Mouse (Mus musculus) embryonic facial prominence, embryonic 14.5 days (tissue): Measurements from ENCODE around the gene Ctsq. TPM values are rescaled to one million over a fixed set of nuclear protein-coding genes. Genes with fewer than 3 reads are reported as not detected.
"Not testable (repeated sequence)": the region's sequence is repeated elsewhere in the genome, so short reads cannot be mapped to it uniquely, and the experiment has no call there.

Experiments used
- ATAC-seq: fragments of 200-750 bp; cut with Nextera tagmentation; 2 replicates; pipeline ENCODE4 v1.8.0; 2017; ENCODE audit warnings: low read depth, moderate number of reproducible peaks, moderate TSS enrichment
- DNase-seq: peaks from one replicate; pipeline ENCODE4 v3.0.0-alpha.2; 2015; ENCODE audit warnings: low spot score
- H3K27ac ChIP-seq: fragments of 300-500 bp; sonication (generic); replicated peaks from 2 replicates; pipeline ENCODE4 v1.5.1; 2014; ENCODE audit warnings: low read depth, mild to moderate bottlenecking, low read length, moderate library complexity
- H3K27me3 ChIP-seq: fragments of 300-500 bp; sonication (generic); replicated peaks from 2 replicates; pipeline ENCODE4 v1.6.1; 2014; ENCODE audit warnings: low read length; ENCODE audit not compliant: control insufficient read depth, insufficient read depth
- H3K36me3 ChIP-seq: fragments of 300-500 bp; sonication (generic); 2 replicates; pipeline ENCODE4 v1.6.1; 2014; ENCODE audit warnings: low read length, mixed read lengths; ENCODE audit not compliant: control insufficient read depth, insufficient read depth
- H3K4me1 ChIP-seq: fragments of 300-500 bp; sonication (generic); 2 replicates; pipeline ENCODE4 v1.6.1; 2014; ENCODE audit warnings: antibody characterized with exemption, low read length; ENCODE audit not compliant: control insufficient read depth, insufficient read depth
- H3K4me2 ChIP-seq: fragments of 300-500 bp; sonication (generic); 2 replicates; pipeline ENCODE4 v1.6.1; 2014; ENCODE audit warnings: low read depth, mild to moderate bottlenecking, low read length, moderate library complexity, mixed read lengths
- H3K4me3 ChIP-seq: fragments of 300-500 bp; sonication (generic); 2 replicates; pipeline ENCODE4 v1.5.1; 2014; ENCODE audit warnings: low read depth, mild to moderate bottlenecking, low read length
- H3K9ac ChIP-seq: fragments of 300-500 bp; sonication (generic); 2 replicates; pipeline ENCODE4 v1.6.1; 2014; ENCODE audit warnings: low read depth, mild to moderate bottlenecking, low read length, moderate library complexity, mixed read lengths
- H3K9me3 ChIP-seq: fragments of 300-500 bp; sonication (generic); 2 replicates; pipeline ENCODE4 v1.6.1; 2016; ENCODE audit warnings: low read length; ENCODE audit not compliant: control insufficient read depth
- WGBS: fragments of 180-500 bp; shearing (Covaris S2); extraction: QIAGEN DNeasy Blood & Tissue Kit; methylation state at CpG from one replicate; pipeline ENCODE4 v1.1.7; 2014; 5-methylcytosine and 5-hydroxymethylcytosine counted together
- polyA plus RNA-seq: library from polyadenylated mRNA; unstranded; fragments of >200 nt; fragmentation: Nextera tagmentation; extraction: Ambion mirVana; gene quantifications from 2 replicates; pipeline ENCODE4 v1.2.1, GENCODE M21; 2014

The Ctsq gene
- not detected in 2 replicates for polyA plus RNA-seq

- Histone ChIP-seq H3K9me3 (0 out of 2 replicates have a peak, but pooled peaks cover 13% of the 10 kb centered on the region), H3K4me1 (no peaks in the 10 kb centered on the region), H3K4me3 (no peak within 1 kb of the TSS), H3K4me2 (no peak within 1 kb of the TSS), H3K27me3 (no peaks in the 10 kb centered on the region), H3K36me3 (no peaks in the 10 kb centered on the region), H3K27ac (no peak within 1 kb of the TSS), H3K9ac (no peak within 1 kb of the TSS)
- WGBS: 55% methylated on average over 3 of the region's 3 CpGs
- ATAC-seq (no peak), DNase-seq (no peak)
Observed at GRCm38 (mm10) chr13:61040531-61040930, at the start of gene Ctsq. Gene Ctsq, minus strand, starts transcription at chr13:61040631.

- WGBS: 88% methylated on average over 3 of the region's 3 CpGs
- Histone ChIP-seq H3K4me2 (no peak overlapping the region), H3K9me3 (peaks cover 13% of the 10 kb centered on the region), H3K4me1 (no peaks in the 10 kb centered on the region), H3K4me3 (no peak overlapping the region), H3K27me3 (no peaks in the 10 kb centered on the region), H3K27ac (no peak overlapping the region), H3K9ac (no peak overlapping the region), H3K36me3 (no peaks in the 10 kb centered on the region)
- ATAC-seq (no peak), DNase-seq (no peak)
Observed at GRCm38 (mm10) chr13:61022785-61023184, 17.6 kb downstream of the Ctsq start.

GRCm38 (mm10) chr13:61021844-61022243 is 18.6 kb downstream of the Ctsq start:
- Histone ChIP-seq H3K27me3 (no peaks in the 10 kb centered on the region), H3K9ac (no peak overlapping the region), H3K27ac (no peak overlapping the region), H3K4me1 (no peaks in the 10 kb centered on the region), H3K4me2 (no peak overlapping the region), H3K4me3 (no peak overlapping the region), H3K9me3 (peaks cover 13% of the 10 kb centered on the region), H3K36me3 (no peaks in the 10 kb centered on the region)
- DNase-seq (no peak), ATAC-seq (no peak)
- 84% methylated on average over 5 of the region's 6 CpGs for WGBS

GRCm38 (mm10) chr13:61010171-61010570 is 30.3 kb downstream of the Ctsq start:
- WGBS: 75% methylated on average over 4 of the region's 4 CpGs
- Histone ChIP-seq H3K36me3 (no peaks in the 10 kb centered on the region), H3K9ac (no peak overlapping the region), H3K27me3 (no peaks in the 10 kb centered on the region), H3K4me1 (no peaks in the 10 kb centered on the region), H3K4me3 (no peak overlapping the region), H3K27ac (no peak overlapping the region), H3K4me2 (no peak overlapping the region), H3K9me3 (0 out of 2 replicates have a peak, but pooled peaks cover 13% of the 10 kb centered on the region)
- ATAC-seq (no peak), DNase-seq (no peak)

- Histone ChIP-seq H3K9ac (no peak within 1 kb of the TSS), H3K27me3 (no peaks in the 10 kb centered on the region), H3K36me3 (no peaks in the 10 kb centered on the region), H3K27ac (no peak within 1 kb of the TSS), H3K4me2 (no peak within 1 kb of the TSS), H3K9me3 (0 out of 2 replicates have a peak, but pooled peaks cover 10% of the 10 kb centered on the region), H3K4me1 (no peaks in the 10 kb centered on the region), H3K4me3 (no peak within 1 kb of the TSS)
- ATAC-seq (no peak), DNase-seq (no peak)
- WGBS: 76% methylated on average over 3 of the region's 3 CpGs
Observed at GRCm38 (mm10) chr13:61005859-61006258, 34.6 kb downstream of the Ctsq start, which contains the start of gene Ctsj. Gene Ctsj, minus strand, starts transcription at chr13:61005959.

- no peak overlapping the region for H3K4me2 ChIP-seq
- no peak overlapping the region for H3K4me3 ChIP-seq
- peaks cover 8% of the 10 kb centered on the region; the same call in 1 of the 2 replicates for H3K9me3 ChIP-seq
- 56% methylated on average over 2 of the region's 2 CpGs for WGBS
- DNase-seq (no peak), ATAC-seq (no peak)
- H3K36me3 ChIP-seq: no peaks in the 10 kb centered on the region
- H3K4me1 ChIP-seq: no peaks in the 10 kb centered on the region
- no peaks in the 10 kb centered on the region for H3K27me3 ChIP-seq
- no peak overlapping the region for H3K9ac ChIP-seq
- H3K27ac ChIP-seq: no peak overlapping the region
Observed at GRCm38 (mm10) chr13:60997600-60997999, 42.8 kb downstream of the Ctsq start.

GRCm38 (mm10) chr13:60986915-60987314 is 53.5 kb downstream of the Ctsq start:
- not testable (repeated sequence) for ATAC-seq, H3K9ac ChIP-seq, H3K4me1 ChIP-seq, H3K27me3 ChIP-seq, H3K4me3 ChIP-seq, H3K9me3 ChIP-seq, DNase-seq, H3K4me2 ChIP-seq, H3K36me3 ChIP-seq, H3K27ac ChIP-seq
- WGBS: 70% methylated on average over 4 of the region's 5 CpGs

Other genes with a start within 250 kb of the Ctsq start
- gene Ctsll3, start 237.8 kb downstream of the Ctsq start, polyA plus RNA-seq: 0.58 TPM in 1 of 2 replicates, not detected in the other
- gene 4930486L24Rik, start 176.2 kb downstream of the Ctsq start, polyA plus RNA-seq: not detected in 2 replicates
- gene Gm49392, start 143.7 kb downstream of the Ctsq start, polyA plus RNA-seq: 0.51 and 0.54 TPM in 2 replicates
- 4.8 and 5.9 TPM in 2 replicates for gene Ctla2b, start 143.2 kb downstream of the Ctsq start, polyA plus RNA-seq
- gene Tpbpb, start 135.8 kb downstream of the Ctsq start, polyA plus RNA-seq: not detected in 2 replicates
- gene Gm49393, start 105.0 kb downstream of the Ctsq start, polyA plus RNA-seq: not detected in 2 replicates
- 2.5 and 3.1 TPM in 2 replicates for gene Gm49391, start 104.1 kb downstream of the Ctsq start, polyA plus RNA-seq
- 34.8 and 38.2 TPM in 2 replicates for gene Ctla2a, start 104.0 kb downstream of the Ctsq start, polyA plus RNA-seq
- gene Tpbpa, start 98.6 kb downstream of the Ctsq start, polyA plus RNA-seq: not detected in 2 replicates
- gene Ctsj, start 34.7 kb downstream of the Ctsq start, polyA plus RNA-seq: not detected in 2 replicates
- not detected in 2 replicates for gene Ctsr, start 123.6 kb upstream of the Ctsq start, polyA plus RNA-seq
- gene Cts6, start 162.8 kb upstream of the Ctsq start, polyA plus RNA-seq: not detected in 2 replicates
- not detected in 2 replicates for gene Cts8, start 214.7 kb upstream of the Ctsq start, polyA plus RNA-seq
- gene Gm49398, start 248.2 kb upstream of the Ctsq start, polyA plus RNA-seq: not detected in 2 replicates